Mouse (Mus musculus): ENCODE results near the gene Zfp637. TPM values are rescaled to one million over a fixed set of nuclear protein-coding genes. Genes with fewer than 3 reads are reported as not detected.
A peak's percentile ranks its signal among the peaks of the same experiment; 100 is the strongest.

The Zfp637 gene
- total and polyA plus RNA-seq, 2 experiments from 2014 or later: 52.9 to 67.6 TPM

DNA sequence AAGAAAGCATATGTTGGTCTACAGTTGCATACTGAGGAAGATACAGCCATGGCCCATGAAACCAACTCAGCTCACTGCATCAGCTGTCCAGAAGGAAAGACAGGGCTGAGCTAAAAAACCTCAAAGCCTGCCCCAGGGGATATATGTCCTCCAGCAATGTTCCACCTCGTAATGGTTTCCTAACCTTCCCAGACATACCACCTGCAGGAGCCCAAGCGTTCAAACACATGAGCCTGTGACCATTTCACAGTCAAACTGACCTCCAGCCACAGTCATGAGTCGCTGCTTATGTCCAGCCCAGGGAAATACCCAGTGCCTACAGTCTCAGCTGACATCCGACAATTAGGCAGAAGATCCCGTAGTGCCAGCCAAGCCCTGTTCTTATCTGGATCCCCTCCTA is 7.6 kb downstream of the Zfp637 start:
- Histone ChIP-seq H3K4me2 (ENCODE audit: low read depth, low read length) (no peak overlapping the region), H3K4me3 (ENCODE audit: low read depth, low read length) (no peak overlapping the region), H3K36me3 (replicated peaks; ENCODE audit: control insufficient read depth, insufficient read depth, low read length) (peaks cover 38% of the 10 kb centered on the region), H3K4me1 (ENCODE audit: control insufficient read depth, insufficient read depth) (no peaks in the 10 kb centered on the region), H3K9me3 (replicated peaks; ENCODE audit: control insufficient read depth, low read length) (no peaks in the 10 kb centered on the region), H3K9ac (replicated peaks; ENCODE audit: low read depth, low read length) (no peak overlapping the region), H3K27ac (ENCODE audit: low read depth) (no peak overlapping the region), H3K27me3 (ENCODE audit: control insufficient read depth, insufficient read depth, low read length) (no peaks in the 10 kb centered on the region)
- DNase-seq (ENCODE audit: low spot score) (no peak), ATAC-seq (ENCODE audit: insufficient read depth, low read depth) (no peak)
- WGBS: 77% methylated on average over 5 of the region's 5 CpGs
- TF ChIP-seq EP300 (IDR thresholded peaks at IDR 0.05; ENCODE audit: low read depth) (no peak), CTCF (IDR thresholded peaks at IDR 0.05; ENCODE audit: low read depth) (no peak)

DNA sequence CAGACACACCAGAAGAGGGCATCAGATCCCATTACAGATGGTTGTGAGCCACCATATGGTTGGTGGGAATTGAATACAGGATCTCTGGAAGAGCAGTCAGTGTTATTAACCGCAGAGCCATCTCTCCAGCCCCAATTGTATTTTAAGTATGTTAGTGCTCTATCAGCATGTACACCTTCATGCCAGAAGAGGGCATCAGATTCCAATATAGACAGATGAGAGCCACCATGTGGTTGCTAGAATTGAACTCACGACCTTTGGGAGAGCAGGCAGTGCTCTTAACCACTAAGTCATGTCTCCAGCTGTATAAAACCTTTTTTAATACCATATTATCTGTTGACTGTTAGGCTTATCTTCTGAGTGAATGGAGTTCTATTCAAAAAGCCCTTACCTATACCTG is 10.8 kb downstream of the Zfp637 start:
- Histone ChIP-seq H3K4me1 (ENCODE audit: control insufficient read depth, insufficient read depth) (no peaks in the 10 kb centered on the region), H3K4me2 (ENCODE audit: low read depth, low read length) (no peak overlapping the region), H3K27ac (ENCODE audit: low read depth) (no peak overlapping the region), H3K9me3 (replicated peaks; ENCODE audit: control insufficient read depth, low read length) (no peaks in the 10 kb centered on the region), H3K36me3 (replicated peaks; ENCODE audit: control insufficient read depth, insufficient read depth, low read length) (peaks cover 9% of the 10 kb centered on the region), H3K9ac (replicated peaks; ENCODE audit: low read depth, low read length) (no peak overlapping the region), H3K4me3 (ENCODE audit: low read depth, low read length) (no peak overlapping the region), H3K27me3 (ENCODE audit: control insufficient read depth, insufficient read depth, low read length) (no peaks in the 10 kb centered on the region)
- DNase-seq (ENCODE audit: low spot score) (no peak), ATAC-seq (ENCODE audit: insufficient read depth, low read depth) (no peak)
- TF ChIP-seq CTCF (IDR thresholded peaks at IDR 0.05; ENCODE audit: low read depth): no peak
- no peak for TF ChIP-seq EP300 (IDR thresholded peaks at IDR 0.05; ENCODE audit: low read depth)
- 48% methylated on average over 2 of the region's 2 CpGs for WGBS

DNA sequence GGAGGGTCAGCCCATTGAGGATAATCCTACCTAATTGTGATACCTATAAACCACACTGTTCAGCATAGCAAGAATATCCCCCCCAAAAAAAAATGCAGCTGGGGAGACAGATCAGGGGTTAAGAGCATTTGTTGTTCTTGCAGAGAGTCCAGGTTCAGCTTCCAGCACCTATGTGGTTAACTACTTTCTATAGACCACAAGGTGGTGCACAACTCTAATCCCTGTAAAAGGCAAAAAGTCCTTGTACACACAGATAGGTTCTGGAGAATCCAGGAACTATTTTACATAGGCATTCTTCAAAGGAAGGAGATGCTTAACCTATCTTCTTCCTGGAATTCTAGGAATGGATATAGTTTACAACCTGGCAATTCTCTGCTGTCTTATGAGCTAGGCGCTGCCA is 17.0 kb downstream of the Zfp637 start:
- DNase-seq (ENCODE audit: low spot score): no peak
- ATAC-seq (ENCODE audit: insufficient read depth, low read depth): no peak
- Histone ChIP-seq H3K9me3 (replicated peaks; ENCODE audit: control insufficient read depth, low read length) (no peaks in the 10 kb centered on the region), H3K27ac (ENCODE audit: low read depth) (no peak overlapping the region), H3K9ac (replicated peaks; ENCODE audit: low read depth, low read length) (no peak overlapping the region), H3K27me3 (ENCODE audit: control insufficient read depth, insufficient read depth, low read length) (no peaks in the 10 kb centered on the region), H3K36me3 (replicated peaks; ENCODE audit: control insufficient read depth, insufficient read depth, low read length) (no peaks in the 10 kb centered on the region), H3K4me1 (ENCODE audit: control insufficient read depth, insufficient read depth) (0 out of 2 replicates have a peak, but pooled peaks cover under 1% of the 10 kb centered on the region), H3K4me3 (ENCODE audit: low read depth, low read length) (no peak overlapping the region), H3K4me2 (ENCODE audit: low read depth, low read length) (no peak overlapping the region)
- TF ChIP-seq CTCF (IDR thresholded peaks at IDR 0.05; ENCODE audit: low read depth) (peak; percentile 30; the same call in 1 of the 2 replicates), EP300 (IDR thresholded peaks at IDR 0.05; ENCODE audit: low read depth) (no peak)
- 84% methylated on average over 1 of the region's 1 CpGs for WGBS

DNA sequence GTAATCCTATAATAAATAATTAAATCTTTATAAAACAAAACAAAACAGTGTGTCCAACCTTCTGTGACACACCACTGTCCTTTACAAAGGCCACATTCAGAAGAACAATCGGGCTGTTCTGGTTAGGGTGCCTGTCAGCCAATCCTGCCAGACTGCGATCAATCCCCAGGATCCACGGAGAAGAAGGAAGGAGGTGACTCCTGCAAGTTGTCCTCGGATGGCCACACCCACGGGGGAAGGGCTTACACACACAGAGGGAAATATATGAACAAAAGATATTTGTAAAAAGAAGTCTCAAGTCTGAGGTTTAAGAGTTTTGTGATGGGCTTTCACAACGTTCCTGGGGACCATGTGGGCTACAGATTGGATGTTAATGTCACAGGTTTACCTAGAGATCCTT is 20.9 kb downstream of the Zfp637 start, which contains the start of gene Zfp239:
Zfp239 (plus strand) TSS at position 253 of the 400 bp plus-strand sequence.
- DNase-seq (ENCODE audit: low spot score): no peak
- WGBS: 62% methylated on average over 6 of the region's 6 CpGs
- Histone ChIP-seq H3K9me3 (replicated peaks; ENCODE audit: control insufficient read depth, low read length) (no peaks in the 10 kb centered on the region), H3K4me1 (ENCODE audit: control insufficient read depth, insufficient read depth) (peaks cover 6% of the 10 kb centered on the region; the same call in 1 of the 2 replicates), H3K27ac (ENCODE audit: low read depth) (no peak within 1 kb of the TSS), H3K36me3 (replicated peaks; ENCODE audit: control insufficient read depth, insufficient read depth, low read length) (no peaks in the 10 kb centered on the region), H3K27me3 (ENCODE audit: control insufficient read depth, insufficient read depth, low read length) (no peaks in the 10 kb centered on the region), H3K9ac (replicated peaks; ENCODE audit: low read depth, low read length) (0 out of 2 replicates have a peak within 1 kb of the TSS, but pooled peaks have one; percentile 3), H3K4me2 (ENCODE audit: low read depth, low read length) (peak within 1 kb of the TSS; percentile 88), H3K4me3 (ENCODE audit: low read depth, low read length) (peak within 1 kb of the TSS; percentile 52)
- TF ChIP-seq EP300 (IDR thresholded peaks at IDR 0.05; ENCODE audit: low read depth) (no peak), CTCF (IDR thresholded peaks at IDR 0.05; ENCODE audit: low read depth) (no peak)
- no peak for ATAC-seq (ENCODE audit: insufficient read depth, low read depth)

DNA sequence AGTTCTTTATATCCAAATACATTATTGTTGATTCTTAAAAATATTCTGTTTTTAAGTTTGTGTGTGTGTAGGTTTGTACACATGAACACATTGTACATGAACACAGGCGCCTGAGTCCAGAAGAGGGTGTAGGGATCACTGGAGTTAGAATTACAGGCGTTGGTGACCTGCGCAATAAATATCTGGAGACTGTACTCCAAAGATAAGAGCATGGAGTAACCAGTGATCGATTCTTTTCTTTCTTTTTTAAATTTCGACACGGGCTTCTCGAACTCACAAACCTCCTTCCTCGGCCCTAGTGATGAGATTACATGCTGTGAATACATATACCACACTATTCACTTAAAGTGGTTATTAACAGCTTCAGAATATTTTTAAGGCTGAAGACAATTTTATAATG is 21.5 kb downstream of the Zfp637 start:
- no peak for TF ChIP-seq EP300 (IDR thresholded peaks at IDR 0.05; ENCODE audit: low read depth)
- no peak for TF ChIP-seq CTCF (IDR thresholded peaks at IDR 0.05; ENCODE audit: low read depth)
- H3K9me3 ChIP-seq (replicated peaks; ENCODE audit: control insufficient read depth, low read length): no peaks in the 10 kb centered on the region
- peak overlapping the region; percentile 88; the same call in 1 of the 2 replicates for H3K4me2 ChIP-seq (ENCODE audit: low read depth, low read length)
- no peak overlapping the region for H3K27ac ChIP-seq (ENCODE audit: low read depth)
- no peaks in the 10 kb centered on the region for H3K27me3 ChIP-seq (ENCODE audit: control insufficient read depth, insufficient read depth, low read length)
- no peak for ATAC-seq (ENCODE audit: insufficient read depth, low read depth)
- DNase-seq (ENCODE audit: low spot score): no peak
- peaks cover 6% of the 10 kb centered on the region; the same call in 1 of the 2 replicates for H3K4me1 ChIP-seq (ENCODE audit: control insufficient read depth, insufficient read depth)
- WGBS: 72% methylated on average over 8 of the region's 8 CpGs
- 0 out of 2 replicates have a peak overlapping the region, but pooled peaks have one; percentile 3 for H3K9ac ChIP-seq (replicated peaks; ENCODE audit: low read depth, low read length)
- peak overlapping the region; percentile 52; the same call in 1 of the 2 replicates for H3K4me3 ChIP-seq (ENCODE audit: low read depth, low read length)
- H3K36me3 ChIP-seq (replicated peaks; ENCODE audit: control insufficient read depth, insufficient read depth, low read length): no peaks in the 10 kb centered on the region
